Mouse (Mus musculus) olfactory bulb, adult 2 months (tissue): Measurements from ENCODE around the gene Ptprq. TPM values are rescaled to one million over a fixed set of nuclear protein-coding genes. Genes with fewer than 3 reads are reported as not detected.

Experiments used
- H3K27ac ChIP-seq: fragments of 200-500 bp; 2 replicates; pipeline ENCODE4 v1.5.1; 2012; ENCODE audit warnings: low read depth, low read length; ENCODE audit not compliant: insufficient read depth
- H3K4me1 ChIP-seq: fragments of 200-500 bp; 2 replicates; pipeline ENCODE4 v1.6.1; 2012; ENCODE audit warnings: low read length; ENCODE audit not compliant: control insufficient read depth, insufficient read depth
- H3K4me3 ChIP-seq: fragments of 200-500 bp; 2 replicates; pipeline ENCODE4 v1.5.1; 2012; ENCODE audit warnings: mild to moderate bottlenecking, low read depth, low read length, moderate library complexity; ENCODE audit not compliant: insufficient read depth
- CTCF ChIP-seq: fragments of 200-500 bp; IDR thresholded peaks from 2 replicates; pipeline ENCODE4 v1.5.1; 2012; ENCODE audit warnings: low read depth, mild to moderate bottlenecking, low read length, moderate library complexity; ENCODE audit not compliant: insufficient read depth
- POLR2A ChIP-seq: fragments of 200-500 bp; IDR thresholded peaks from 2 replicates; pipeline ENCODE4 v1.6.1; 2012; ENCODE audit warnings: mild to moderate bottlenecking, low read depth, low read length, moderate library complexity; ENCODE audit not compliant: insufficient read depth
- WGBS: fragments of 180-500 bp; shearing (Covaris S2); methylation state at CpG from one replicate; pipeline ENCODE4 v1.1.7; 2018; 5-methylcytosine and 5-hydroxymethylcytosine counted together
- polyA plus RNA-seq: library from polyadenylated mRNA; stranded (reverse); fragments of >200 nt; gene quantifications from 2 replicates; pipeline ENCODE4 v1.2.4, GENCODE M21; 2012; ENCODE audit warnings: low replicate concordance; ENCODE audit not compliant: missing spikeins, insufficient read depth, insufficient read length

Gene Ptprq
- polyA plus RNA-seq, 1 experiment = not detected

DNA sequence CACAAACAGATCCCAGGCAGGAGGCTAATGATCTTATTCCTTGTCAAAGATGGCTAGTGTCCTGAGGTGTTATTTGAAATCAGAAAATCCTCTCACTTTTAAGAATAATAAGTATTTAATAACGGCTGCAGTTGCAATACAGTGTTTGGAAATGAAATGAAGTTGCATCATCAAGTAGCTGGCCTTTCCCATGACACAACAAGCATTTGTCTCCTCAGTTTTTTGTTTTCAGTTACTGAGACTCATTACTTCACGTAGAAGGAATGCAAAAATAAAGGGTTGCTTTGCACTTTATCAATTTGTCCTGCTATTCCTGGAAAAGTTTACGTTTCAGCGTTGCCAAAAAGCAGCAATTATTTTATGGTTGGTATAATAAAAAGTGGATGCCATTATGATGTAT, 216.4 kb downstream of the Ptprq start:
- Histone ChIP-seq H3K4me1 (no peaks in the 10 kb centered on the region), H3K27ac (no peak overlapping the region), H3K4me3 (no peak overlapping the region)
- WGBS = 68% methylated on average over 4 of the region's 4 CpGs
- TF ChIP-seq CTCF (no peak), POLR2A (no peak)

GRCm38 (mm10) chr10:107502193-107502592, 217.7 kb downstream of the Ptprq start:
- WGBS = 94% methylated on average over 7 of the region's 7 CpGs
- TF ChIP-seq POLR2A = no peak
- TF ChIP-seq CTCF = no peak
- Histone ChIP-seq H3K4me3 (no peak overlapping the region), H3K4me1 (no peaks in the 10 kb centered on the region), H3K27ac (no peak overlapping the region)

DNA sequence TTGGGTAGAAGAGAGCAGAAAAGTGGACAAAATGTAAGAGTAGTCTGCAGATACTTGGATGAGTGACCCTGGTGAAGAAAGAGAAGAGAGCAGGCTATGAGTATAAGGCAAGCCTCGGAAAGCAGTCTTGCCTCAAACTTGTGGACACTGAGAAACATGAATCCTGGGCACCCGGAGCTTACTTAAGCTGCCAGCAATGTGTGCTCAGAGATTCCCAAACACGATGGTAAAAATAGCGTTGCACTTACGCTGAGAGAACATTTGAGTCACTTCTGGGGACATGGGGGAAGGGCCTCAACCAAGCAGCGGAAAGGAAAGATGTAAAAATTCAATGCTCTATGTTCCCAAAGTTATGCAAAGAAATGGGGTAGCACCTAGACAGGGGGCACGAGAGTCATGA, 220.2 kb downstream of the Ptprq start:
- Histone ChIP-seq H3K4me1 (no peaks in the 10 kb centered on the region), H3K27ac (no peak overlapping the region), H3K4me3 (no peak overlapping the region)
- 50% methylated on average over 7 of the region's 7 CpGs for WGBS
- no peak for TF ChIP-seq CTCF
- no peak for TF ChIP-seq POLR2A

DNA sequence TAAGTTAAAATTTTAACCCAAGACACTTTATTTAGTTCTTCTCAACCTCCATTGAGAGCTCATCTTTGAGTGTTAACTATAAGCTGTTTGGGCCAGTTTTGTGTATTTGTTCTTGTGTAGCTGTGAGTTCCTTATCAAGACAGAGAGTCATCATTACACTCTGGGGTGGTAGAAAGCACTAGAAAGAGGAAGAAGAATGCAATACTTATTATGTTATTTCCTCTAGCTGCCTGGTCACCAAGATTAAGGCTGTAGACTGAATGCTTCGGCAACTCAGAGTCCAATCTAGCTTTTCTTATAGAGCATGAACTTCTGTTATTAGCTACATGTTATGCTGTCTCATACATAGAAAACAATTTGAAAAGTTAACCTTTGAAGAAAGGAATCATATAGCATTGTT, 223.4 kb downstream of the Ptprq start:
- peaks cover 5% of the 10 kb centered on the region; the same call in 1 of the 2 replicates for H3K4me1 ChIP-seq
- H3K27ac ChIP-seq = no peak overlapping the region
- TF ChIP-seq CTCF = no peak
- TF ChIP-seq POLR2A = no peak
- no peak overlapping the region for H3K4me3 ChIP-seq
- WGBS = 91% methylated on average over 1 of the region's 1 CpGs

DNA sequence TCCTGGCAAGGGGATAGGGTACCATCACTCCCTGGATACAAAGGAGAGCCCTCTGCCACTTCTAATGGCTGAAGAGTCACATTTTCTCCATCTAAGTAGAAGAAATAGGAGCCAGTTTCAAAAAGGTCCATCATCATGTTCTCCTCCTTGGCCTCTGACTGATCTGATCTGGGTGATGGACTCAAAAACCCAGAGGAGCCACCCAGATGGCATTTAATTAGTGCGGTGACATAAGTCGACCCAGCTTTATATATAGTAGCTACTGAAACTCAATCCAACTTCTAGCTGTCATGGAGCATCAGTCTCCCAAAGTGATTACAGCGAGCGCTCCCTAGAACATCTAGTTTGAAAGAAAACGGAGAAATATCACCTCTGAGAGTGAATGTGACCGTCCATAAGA, 225.3 kb downstream of the Ptprq start, which contains the start of gene Myf6:
Gene Myf6 (minus strand): TSS at position 170 of the 400 bp plus-strand sequence.
- TF ChIP-seq CTCF (no peak), POLR2A (no peak)
- peaks cover 5% of the 10 kb centered on the region; the same call in 1 of the 2 replicates for H3K4me1 ChIP-seq
- H3K27ac ChIP-seq = no peak within 1 kb of the TSS
- peak within 1 kb of the TSS; percentile 32; the same call in 1 of the 2 replicates for H3K4me3 ChIP-seq
- WGBS = 96% methylated on average over 6 of the region's 6 CpGs

- Histone ChIP-seq H3K4me3 (peak overlapping the region; percentile 32), H3K4me1 (peaks cover 5% of the 10 kb centered on the region; the same call in 1 of the 2 replicates), H3K27ac (no peak overlapping the region)
- TF ChIP-seq POLR2A = no peak
- no peak for TF ChIP-seq CTCF
- 60% methylated on average over 20 of the region's 20 CpGs for WGBS
Observed at GRCm38 (mm10) chr10:107493580-107494474, 226.0 kb downstream of the Ptprq start.

DNA sequence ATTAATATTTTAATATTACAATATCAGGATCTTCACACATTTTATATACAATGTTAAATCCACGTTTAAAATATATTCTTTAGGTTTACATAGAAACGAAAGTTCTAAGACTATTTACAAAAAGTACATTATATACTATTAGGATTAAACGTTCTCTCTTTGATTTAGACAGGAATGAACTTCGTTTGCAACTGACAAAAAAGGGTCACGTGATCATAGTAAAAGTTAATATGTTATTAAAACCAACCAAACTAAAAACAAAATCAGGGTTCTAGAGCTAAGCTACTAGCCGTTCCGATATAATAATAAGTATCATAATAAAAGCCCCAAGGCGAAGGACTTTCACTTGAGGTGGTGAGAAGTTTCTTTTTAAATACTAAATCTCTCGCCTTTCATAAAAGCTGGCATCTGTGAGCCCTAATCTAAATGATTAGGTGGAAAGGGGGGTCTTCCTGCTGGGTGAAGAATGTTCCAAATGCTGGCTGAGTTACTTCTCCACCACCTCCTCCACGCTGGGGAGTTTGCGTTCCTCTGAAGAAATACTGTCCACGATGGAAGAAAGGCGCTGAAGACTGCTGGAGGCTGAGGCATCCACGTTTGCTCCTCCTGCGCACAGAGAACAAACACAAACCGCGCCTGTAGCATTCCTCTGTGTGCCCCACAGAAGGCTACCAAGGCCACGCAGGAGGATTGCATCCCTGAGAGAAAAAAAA, 226.8 kb downstream of the Ptprq start:
- TF ChIP-seq CTCF (no peak), POLR2A (no peak)
- peaks cover 5% of the 10 kb centered on the region; the same call in 1 of the 2 replicates for H3K4me1 ChIP-seq
- H3K4me3 ChIP-seq = peak overlapping the region; percentile 32
- 28% methylated on average over 18 of the region's 18 CpGs for WGBS
- no peak overlapping the region for H3K27ac ChIP-seq

GRCm38 (mm10) chr10:107488654-107489315, 231.1 kb downstream of the Ptprq start:
- Histone ChIP-seq H3K27ac (no peak overlapping the region), H3K4me3 (no peak overlapping the region), H3K4me1 (peaks cover 5% of the 10 kb centered on the region; the same call in 1 of the 2 replicates)
- 57% methylated on average over 12 of the region's 12 CpGs for WGBS
- no peak for TF ChIP-seq POLR2A
